Mouse (Mus musculus): ENCODE results near the gene Scml4.

DNA sequence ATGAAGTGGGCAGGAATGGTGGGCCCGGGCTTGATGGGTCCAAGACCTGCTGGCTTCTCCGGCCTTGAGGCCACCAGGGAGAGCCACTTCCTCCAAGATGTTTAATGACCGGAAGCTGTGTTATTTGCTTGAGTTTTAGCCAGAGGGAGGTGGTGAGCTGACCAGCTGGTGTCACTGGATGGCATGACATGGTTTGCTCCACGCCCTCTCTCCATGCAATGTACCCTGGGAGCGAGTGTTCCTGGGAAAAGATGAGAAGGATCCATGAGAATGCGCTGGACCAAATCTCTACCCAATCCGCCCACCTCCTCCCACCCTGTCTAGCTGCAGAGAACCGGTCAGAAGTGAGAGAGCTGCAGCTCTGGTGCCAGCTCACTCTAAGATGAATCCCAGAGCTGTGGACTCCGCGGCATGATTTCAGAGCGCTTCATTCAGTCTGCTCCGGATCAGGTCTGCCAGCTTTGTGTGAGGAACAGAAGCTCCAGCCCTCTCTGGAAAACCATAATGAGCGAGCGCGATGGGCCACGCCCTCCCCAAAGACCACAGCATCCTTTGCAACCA, 144.1 kb downstream of the Scml4 start:
- TF ChIP-seq MAFK (IDR thresholded peaks at IDR 0.05; ENCODE audit: insufficient read depth, low read depth, low read length) (no peak), HCFC1 (IDR thresholded peaks at IDR 0.05; ENCODE audit: borderline replicate concordance, insufficient read depth, low read length) (no peak), ZNF384 (IDR thresholded peaks at IDR 0.05; ENCODE audit: low read depth, low read length) (no peak)
